Mouse (Mus musculus) lung, adult 2 months (tissue): ENCODE data around the gene Gm10273.

Experiments
- CTCF ChIP-seq: fragments of 200-500 bp; IDR thresholded peaks from 2 replicates; pipeline ENCODE4 v1.5.1; 2011; ENCODE audit warnings: mild to moderate bottlenecking, low read length, control low read depth; ENCODE audit not compliant: insufficient read depth
- POLR2A ChIP-seq: fragments of 200-500 bp; IDR thresholded peaks from 2 replicates; pipeline ENCODE4 v1.6.1; 2011; ENCODE audit warnings: low read depth, mild to moderate bottlenecking, control low read depth, low read length, borderline replicate concordance; ENCODE audit errors: extremely low read depth

GRCm38 (mm10) chr10:59391907-59392306, 3.5 kb upstream of the Gm10273 start:
- TF ChIP-seq CTCF: no peak
- no peak for TF ChIP-seq POLR2A
